Mouse (Mus musculus): ENCODE results near the gene Srm.

- TF ChIP-seq EP300 (IDR thresholded peaks at IDR 0.05; ENCODE audit: low read depth) (no peak), CTCF (IDR thresholded peaks at IDR 0.05; ENCODE audit: low read depth) (no peak)
Measured at GRCm38 (mm10) chr4:148601871-148602270, 10.6 kb downstream of the Srm start.
